Mouse (Mus musculus): ENCODE data around the gene Nelfb.

Nelfb gene

GRCm38 (mm10) chr2:25196172-25196954 is 14.9 kb downstream of the Nelfb start, which contains the start of gene Tor4a:
Gene Tor4a, minus strand, starts transcription at chr2:25196886.
- DNase-seq (ENCODE audit: low spot score in 2 of 2) = no peak

GRCm38 (mm10) chr2:25195211-25196156 is 15.8 kb downstream of the Nelfb start:
- DNase-seq (ENCODE audit: low spot score in 2 of 2) = no peak

- DNase-seq (ENCODE audit: low spot score in 2 of 2) = no peak
These were observed 16.7 kb downstream of the Nelfb start for GRCm38 (mm10) chr2:25194486-25195171.

GRCm38 (mm10) chr2:25194006-25194405 is 17.3 kb downstream of the Nelfb start:
- DNase-seq (ENCODE audit: low spot score in 2 of 2) = no peak

- peak; percentile 74 to 77 for DNase-seq (ENCODE audit: low spot score in 2 of 2)
These were observed 17.9 kb downstream of the Nelfb start for GRCm38 (mm10) chr2:25193330-25193770.

GRCm38 (mm10) chr2:25187841-25188240 is 23.4 kb downstream of the Nelfb start:
- no peak for DNase-seq (ENCODE audit: low spot score in 2 of 2)

GRCm38 (mm10) chr2:25186575-25186930 is 24.7 kb downstream of the Nelfb start:
- DNase-seq (ENCODE audit: low spot score in 2 of 2) = no peak

- DNase-seq (ENCODE audit: low spot score in 2 of 2) = peak in 1 of 2 experiments; percentile 52
These were observed 25.4 kb downstream of the Nelfb start for GRCm38 (mm10) chr2:25185625-25186574.

- no peak for DNase-seq (ENCODE audit: low spot score in 2 of 2)
These were observed 26.8 kb downstream of the Nelfb start for GRCm38 (mm10) chr2:25184496-25184895.

GRCm38 (mm10) chr2:25183336-25183735 is 28.0 kb downstream of the Nelfb start:
- no peak for DNase-seq (ENCODE audit: low spot score in 2 of 2)

GRCm38 (mm10) chr2:25182664-25183063 is 28.6 kb downstream of the Nelfb start:
- peak in 1 of 2 experiments; percentile 35 for DNase-seq (ENCODE audit: low spot score in 2 of 2)

- no peak for DNase-seq (ENCODE audit: low spot score in 2 of 2)
These were observed 29.3 kb downstream of the Nelfb start for GRCm38 (mm10) chr2:25181891-25182397.

- peak in 1 of 2 experiments; percentile 30 for DNase-seq (ENCODE audit: low spot score in 2 of 2)
These were observed 30.1 kb downstream of the Nelfb start for GRCm38 (mm10) chr2:25180973-25181890.

GRCm38 (mm10) chr2:25180478-25180903 is 30.8 kb downstream of the Nelfb start, which contains the start of gene Nrarp:
Gene Nrarp, plus strand, starts transcription at chr2:25180758.
- DNase-seq (ENCODE audit: low spot score in 2 of 2) = peak; percentile 93

GRCm38 (mm10) chr2:25179566-25180217 is 31.6 kb downstream of the Nelfb start:
- no peak for DNase-seq (ENCODE audit: low spot score in 2 of 2)

- peak in 1 of 2 experiments; percentile 46 for DNase-seq (ENCODE audit: low spot score in 2 of 2)
These were observed 32.9 kb downstream of the Nelfb start for GRCm38 (mm10) chr2:25178285-25178972.

GRCm38 (mm10) chr2:25177685-25178084 is 33.6 kb downstream of the Nelfb start:
- peak in 1 of 2 experiments; percentile 34 for DNase-seq (ENCODE audit: low spot score in 2 of 2)

- no peak for DNase-seq (ENCODE audit: low spot score in 2 of 2)
These were observed 34.2 kb downstream of the Nelfb start for GRCm38 (mm10) chr2:25177076-25177475.
